Mouse (Mus musculus) ovary, postnatal 36 days (tissue): ENCODE measurements at regions not wholly inside any gene's neighbourhood (a gene's known extent, or its start where the extent isn't known, plus 50 kb on each side); places are given as distances from the start of the nearest gene placed in this dataset.

Experiments used
- DNase-seq: peaks from one replicate; pipeline ENCODE4 v3.0.0; 2022; ENCODE audit warnings: low spot score, mixed read lengths

- DNase-seq: no peak
These were observed 97.2 kb upstream of the Pam start for GRCm38 (mm10) chr1:98192671-98193070.

GRCm38 (mm10) chr1:98192044-98192484, 96.6 kb upstream of the Pam start:
- DNase-seq: no peak

- no peak for DNase-seq
These were observed 95.9 kb upstream of the Pam start for GRCm38 (mm10) chr1:98191331-98191730.

GRCm38 (mm10) chr1:98190741-98191140, 95.3 kb upstream of the Pam start:
- no peak for DNase-seq

GRCm38 (mm10) chr1:98189991-98190471, 94.6 kb upstream of the Pam start:
- no peak for DNase-seq

GRCm38 (mm10) chr1:98180372-98180771, 84.9 kb upstream of the Pam start:
- DNase-seq: no peak

- peak; percentile 31 for DNase-seq
These were observed 83.6 kb upstream of the Pam start for GRCm38 (mm10) chr1:98179030-98179429.

GRCm38 (mm10) chr1:98174811-98175132, 79.3 kb upstream of the Pam start:
- DNase-seq: no peak

GRCm38 (mm10) chr1:98173907-98174810, 78.7 kb upstream of the Pam start:
- no peak for DNase-seq

GRCm38 (mm10) chr1:98173431-98173830, 78.0 kb upstream of the Pam start:
- no peak for DNase-seq

GRCm38 (mm10) chr1:98171291-98171690, 75.8 kb upstream of the Pam start:
- no peak for DNase-seq

- DNase-seq: no peak
These were observed 73.9 kb upstream of the Pam start for GRCm38 (mm10) chr1:98169352-98169751.

- DNase-seq: no peak
These were observed 72.4 kb upstream of the Pam start for GRCm38 (mm10) chr1:98167800-98168199.

GRCm38 (mm10) chr1:98162639-98162927, 67.1 kb upstream of the Pam start:
- no peak for DNase-seq

- no peak for DNase-seq
These were observed 66.6 kb upstream of the Pam start for GRCm38 (mm10) chr1:98161882-98162638.

- DNase-seq: no peak
These were observed 63.5 kb upstream of the Pam start for GRCm38 (mm10) chr1:98158969-98159368.

- no peak for DNase-seq
These were observed 51.9 kb upstream of the Pam start for GRCm38 (mm10) chr1:98147361-98147760.
